In the genomic region with DNA sequence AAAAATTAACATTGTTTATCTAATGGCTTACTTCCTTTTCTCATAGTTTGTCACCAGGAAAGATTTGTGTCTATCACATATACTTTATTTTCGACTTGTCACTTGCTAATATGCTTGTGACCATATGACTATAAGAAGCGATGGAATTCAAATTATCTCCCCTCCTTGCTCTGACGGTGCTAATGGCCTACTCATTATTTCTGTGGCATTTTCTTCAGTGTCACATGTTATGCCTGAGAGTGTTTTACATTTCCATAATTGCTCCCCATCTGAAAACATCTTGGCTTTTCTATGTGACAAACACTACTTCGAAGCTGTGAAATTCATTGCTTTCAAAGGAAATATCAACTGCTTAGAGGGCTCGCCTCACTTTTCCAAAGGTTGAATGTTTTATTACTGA, we compare ENCODE assay signal across 15 mouse cellular contexts.
"Had no signal": no experiment of that assay in that cellular context is flagged by ENCODE, and none has a peak within 500 bp of the region (broad histone marks: within the 10 kb centered on the region; RNA-seq: fewer than 3 reads in every experiment).

No protein-coding gene starts in this region.

- H3K9ac ChIP-seq: lung, embryonic 15.5 days; midbrain, embryonic 13.5 days; midbrain, embryonic 15.5 days; neural tube, embryonic 12.5 days had no signal

- H3K9me3 ChIP-seq: lung, embryonic 15.5 days; megakaryocyte, embryonic 14.5 days; midbrain, embryonic 13.5 days; midbrain, embryonic 15.5 days; neural tube, embryonic 12.5 days had no signal

- H3K4me1 ChIP-seq: lung, embryonic 15.5 days; megakaryocyte, embryonic 14.5 days; neural tube, embryonic 12.5 days had no signal

- H3K27me3 ChIP-seq: lung, embryonic 15.5 days; megakaryocyte, embryonic 14.5 days; midbrain, embryonic 13.5 days; midbrain, embryonic 15.5 days; neural tube, embryonic 12.5 days had no signal

- DNase-seq: lung, adult 2 months; lung, postnatal 14 days; lung, postnatal 36 days; right cerebral cortex, postnatal 14 days; thymus, adult 18-20 months; thymus, postnatal 14 days; thymus, postnatal 36 days had no signal

- H3K27ac ChIP-seq: lung, embryonic 15.5 days; macrophage; midbrain, embryonic 13.5 days; midbrain, embryonic 15.5 days; neural tube, embryonic 12.5 days had no signal

- H3K4me3 ChIP-seq: lung, embryonic 15.5 days; megakaryocyte, embryonic 14.5 days; midbrain, embryonic 13.5 days; midbrain, embryonic 15.5 days; neural tube, embryonic 12.5 days had no signal

- H3K36me3 ChIP-seq: lung, embryonic 15.5 days; midbrain, embryonic 13.5 days; midbrain, embryonic 15.5 days; neural tube, embryonic 12.5 days had no signal

- H3K4me2 ChIP-seq: lung, embryonic 15.5 days; midbrain, embryonic 11.5 days; midbrain, embryonic 13.5 days; midbrain, embryonic 15.5 days; neural tube, embryonic 12.5 days had no signal

- ATAC-seq: lung, postnatal 0 days; midbrain, embryonic 13.5 days; midbrain, embryonic 15.5 days had no signal
